Mouse (Mus musculus): ENCODE data around the gene Nap1l4. TPM values are rescaled to one million over a fixed set of nuclear protein-coding genes. Genes with fewer than 3 reads are reported as not detected.

Gene Nap1l4
- polyA plus RNA-seq, 1 experiment from 2014 or later: 227 TPM

Small RNAs within 50 kb of the gene (microRNA-seq; reads per million reads assigned to microRNA genes)
- gene Mir7064: 0.79 reads per million

Other genes starting within 250 kb of the Nap1l4 start
- 434 and 478 TPM in 2 replicates for gene Cdkn1c, start 88.1 kb downstream of the Nap1l4 start, polyA plus RNA-seq (2015; fragmentation: Nextera tagmentation; extraction: Ambion mirVana)
- gene Slc22a18, start 75.4 kb downstream of the Nap1l4 start, polyA plus RNA-seq (2015; fragmentation: Nextera tagmentation; extraction: Ambion mirVana): 3.5 and 5.4 TPM in 2 replicates
- gene Phlda2, start 46.0 kb downstream of the Nap1l4 start, polyA plus RNA-seq (2015; fragmentation: Nextera tagmentation; extraction: Ambion mirVana): 5.4 and 6.2 TPM in 2 replicates
- gene Cars, start 51.0 kb upstream of the Nap1l4 start, polyA plus RNA-seq (2015; fragmentation: Nextera tagmentation; extraction: Ambion mirVana): 56.6 and 59.1 TPM in 2 replicates
- gene Tnfrsf26, start 79.6 kb upstream of the Nap1l4 start, polyA plus RNA-seq (2015; fragmentation: Nextera tagmentation; extraction: Ambion mirVana): 0.45 and 0.48 TPM in 2 replicates
- 5.8 and 6.3 TPM in 2 replicates for gene Tnfrsf22, start 100.6 kb upstream of the Nap1l4 start, polyA plus RNA-seq (2015; fragmentation: Nextera tagmentation; extraction: Ambion mirVana)
- gene Tnfrsf23, start 136.8 kb upstream of the Nap1l4 start, polyA plus RNA-seq (2015; fragmentation: Nextera tagmentation; extraction: Ambion mirVana): 1.5 and 1.9 TPM in 2 replicates
- gene Osbpl5, start 207.9 kb upstream of the Nap1l4 start, polyA plus RNA-seq (2015; fragmentation: Nextera tagmentation; extraction: Ambion mirVana): 45.5 and 48.3 TPM in 2 replicates
- not detected in 2 replicates for gene Mrgprg, start 217.9 kb upstream of the Nap1l4 start, polyA plus RNA-seq (2015; fragmentation: Nextera tagmentation; extraction: Ambion mirVana)
- 1.4 and 1.6 TPM in 2 replicates for gene Mrgpre, start 235.4 kb upstream of the Nap1l4 start, polyA plus RNA-seq (2015; fragmentation: Nextera tagmentation; extraction: Ambion mirVana)